Mouse (Mus musculus) erythroid progenitor cell, adult 5-6 weeks (primary cell): ENCODE measurements around the gene Snx11. TPM values are rescaled to one million over a fixed set of nuclear protein-coding genes. Genes with fewer than 3 reads are reported as not detected.
A peak's percentile ranks its signal among the peaks of the same experiment; 100 is the strongest.
"Not testable (repeated sequence)": the region's sequence is repeated elsewhere in the genome, so short reads cannot be mapped to it uniquely, and the experiment has no call there.

ENCODE experiments used
- ATAC-seq: replicated peaks from 2 replicates; pipeline ENCODE4 v1.8.0; 2016; ENCODE audit warnings: moderate number of reproducible peaks, mild to moderate bottlenecking, moderate TSS enrichment, inconsistent platforms; ENCODE audit not compliant: poor library complexity, low FRiP score, severe bottlenecking
- total RNA-seq, 2 experiments: library from RNA; stranded (forward) in 1 of 2; stranded (reverse) in 1 of 2; fragments of 150-400 nt in 1 of 2; fragments of 186-747, 209-891 nt in 1 of 2; gene quantifications; 2 replicates each; pipeline versions ENCODE4 v1.2.3 to v1.2.4; 2015 to 2017; ENCODE audit warnings: low replicate concordance in 2 of 2

The Snx11 gene
- total RNA-seq (2015; ENCODE audit: low replicate concordance) (14.4 and 31.9 TPM in 2 replicates), total RNA-seq (2017; ENCODE audit: low replicate concordance) (36.2 and 49.7 TPM in 2 replicates)

DNA sequence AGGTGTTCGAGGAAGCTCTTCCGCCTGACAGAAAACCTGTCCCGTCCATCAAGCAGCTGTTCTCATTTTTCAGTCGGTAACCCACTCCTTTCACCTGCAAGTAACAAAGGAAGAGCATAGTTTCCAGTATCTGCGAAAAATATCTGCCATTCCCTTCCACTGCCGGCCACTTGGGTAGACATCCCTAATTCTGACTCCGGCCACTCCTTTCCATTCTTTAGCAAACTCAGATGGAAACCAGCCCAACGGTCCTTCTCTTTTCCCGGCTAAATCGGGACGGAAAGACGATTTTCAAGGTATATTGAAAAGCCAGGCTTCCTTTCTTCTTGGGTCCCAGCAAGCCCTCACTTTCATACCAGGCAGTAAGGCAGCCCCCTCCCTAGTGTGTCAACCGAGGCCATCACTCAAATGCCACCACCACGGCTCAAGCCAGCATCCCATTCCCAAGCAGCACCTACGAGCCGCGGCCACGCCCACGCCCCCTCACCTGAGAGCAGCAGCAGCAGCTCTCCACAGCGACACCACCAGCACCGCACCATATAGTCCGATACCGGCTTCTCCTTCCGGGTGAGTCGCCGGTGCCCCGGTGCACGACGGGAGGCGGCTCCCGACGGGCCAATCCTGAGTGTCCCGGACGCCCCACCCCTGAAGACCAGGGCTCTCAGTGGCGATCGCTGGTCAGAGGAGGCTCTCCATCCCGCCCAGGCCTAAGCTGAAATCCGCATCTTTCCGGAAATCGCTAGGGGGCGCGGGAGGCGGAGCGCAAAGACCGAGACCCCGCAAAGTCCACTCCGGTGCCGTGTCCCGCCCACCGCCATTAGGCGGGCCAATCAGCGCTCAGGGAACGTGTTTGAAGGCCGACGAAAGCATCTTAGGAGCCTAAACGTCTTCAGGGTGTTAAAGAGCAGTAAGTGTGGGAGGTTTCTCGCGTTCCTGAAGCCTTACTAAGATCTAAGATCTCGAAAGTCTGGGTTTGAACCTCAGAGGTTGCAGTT is at the start of gene Snx11:
TSS of gene Snx11 (minus strand) at position 592 of the 995 bp plus-strand sequence.
- ATAC-seq, result peak; percentile 97

DNA sequence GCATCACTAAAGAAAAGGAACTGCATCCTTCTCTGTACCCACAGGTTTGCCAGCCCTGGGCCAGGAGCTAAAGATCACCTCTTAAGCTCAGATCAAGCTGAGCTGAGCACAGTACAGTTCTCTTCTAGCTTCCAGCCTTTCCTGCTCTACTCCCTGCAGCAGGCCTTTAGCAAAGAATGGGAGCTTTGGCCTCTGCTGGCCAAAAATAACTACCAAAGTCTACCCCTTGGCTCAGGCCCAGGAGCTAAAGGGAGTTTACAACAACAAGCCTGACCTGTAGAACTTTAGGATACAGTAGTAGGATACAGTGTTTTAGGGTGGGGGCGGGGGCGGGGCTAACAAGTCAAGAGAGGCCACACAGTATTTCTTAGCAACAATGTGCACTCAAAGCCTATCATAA is 49.1 kb upstream of the Snx11 start:
- no peak for ATAC-seq

DNA sequence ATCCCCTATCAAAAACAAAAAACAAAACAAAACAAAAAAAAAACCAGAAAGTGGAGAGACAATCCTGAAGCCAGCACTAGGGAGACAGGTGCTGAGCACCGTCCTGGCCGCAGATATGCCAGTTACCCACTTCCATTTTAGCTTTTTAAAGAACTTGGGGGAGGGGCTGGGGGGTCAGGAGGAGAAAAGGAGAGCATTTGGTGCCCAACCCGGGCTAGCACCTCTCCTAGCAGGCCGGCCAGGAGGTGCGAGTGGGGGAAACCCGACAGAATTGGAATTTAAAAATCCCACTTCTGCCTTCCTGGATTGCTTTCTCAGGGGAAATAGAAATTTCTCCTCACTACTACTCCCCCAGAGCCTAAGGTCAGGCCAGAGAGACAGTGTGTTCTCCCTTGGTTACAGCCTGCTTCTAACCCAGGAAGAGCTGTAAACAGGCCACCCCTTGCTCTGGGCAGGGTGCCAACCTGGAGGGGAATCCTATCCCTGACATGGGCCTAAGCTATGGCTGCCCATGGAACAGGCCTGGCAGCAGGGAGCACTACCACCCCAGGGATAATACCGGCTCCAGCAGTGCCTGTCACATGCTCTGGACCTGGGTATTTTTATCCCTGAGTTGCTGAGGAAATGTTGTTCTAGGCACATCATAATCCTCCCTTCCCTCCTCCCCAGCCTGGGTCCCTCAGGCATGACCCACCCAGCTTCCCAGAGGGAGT is 47.6 kb upstream of the Snx11 start:
- ATAC-seq, result no peak

DNA sequence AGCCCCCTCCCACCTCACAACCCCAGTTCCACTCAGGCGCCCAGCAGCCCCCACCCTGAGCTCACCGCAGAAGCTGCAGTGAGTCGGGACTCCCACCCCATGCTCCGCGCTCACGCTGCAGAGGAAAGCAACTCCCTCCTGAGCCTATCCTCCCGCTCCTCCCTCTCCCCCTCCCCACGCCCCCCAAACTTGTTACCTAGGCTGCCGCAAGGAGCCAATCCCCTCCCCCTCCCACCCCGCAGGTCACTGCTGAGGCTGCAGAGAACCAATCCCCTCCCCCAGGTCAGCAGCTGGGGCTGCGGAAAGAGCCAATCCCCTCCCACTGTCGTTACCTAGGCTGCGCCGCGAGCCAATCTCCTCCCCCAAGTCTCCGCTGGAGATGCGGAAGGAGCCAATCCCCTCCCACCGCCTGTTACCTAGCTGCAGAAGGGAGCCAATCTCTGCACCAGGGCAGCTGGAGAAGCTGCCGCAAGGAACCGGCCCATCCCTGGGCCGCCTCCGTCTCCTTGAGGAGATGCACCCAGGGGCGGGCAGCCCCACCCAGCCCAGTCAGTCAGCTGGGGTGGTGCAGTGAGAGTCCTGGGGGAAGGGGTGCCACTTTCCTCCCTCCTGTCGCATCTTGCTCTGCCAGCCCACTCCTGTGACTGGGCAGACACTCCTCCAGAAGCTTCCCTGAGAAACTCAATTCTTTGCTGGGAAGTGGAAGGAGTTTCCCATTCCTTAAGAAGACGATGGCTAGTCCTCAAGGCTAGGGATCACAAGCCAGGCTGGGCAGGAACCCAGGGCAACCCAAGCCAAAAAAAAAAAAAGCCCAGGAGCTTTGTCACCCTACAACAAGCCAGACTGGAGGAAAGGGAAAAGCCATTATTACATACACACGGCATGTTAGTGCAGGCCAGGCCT is 46.8 kb upstream of the Snx11 start:
- ATAC-seq, result peak; percentile 89

DNA sequence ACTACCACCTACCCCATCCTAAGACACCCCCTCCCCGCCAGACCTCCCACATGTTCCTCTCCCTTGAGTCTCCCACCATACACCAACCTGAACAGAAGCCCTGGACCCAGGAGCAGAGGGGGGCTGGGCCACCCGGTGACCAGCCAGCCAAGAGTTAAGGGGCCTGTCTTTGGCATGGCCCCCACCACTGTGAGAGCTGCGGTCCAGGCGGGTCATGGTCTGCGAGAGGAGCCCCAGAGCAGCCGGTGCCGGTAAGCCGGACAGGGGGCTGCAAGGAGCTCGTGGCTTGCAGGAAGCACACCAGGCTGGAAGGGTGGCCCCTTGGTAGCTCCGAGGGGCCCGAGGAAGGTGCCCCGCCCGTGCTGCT is 46.1 kb upstream of the Snx11 start:
- ATAC-seq, result no peak

DNA sequence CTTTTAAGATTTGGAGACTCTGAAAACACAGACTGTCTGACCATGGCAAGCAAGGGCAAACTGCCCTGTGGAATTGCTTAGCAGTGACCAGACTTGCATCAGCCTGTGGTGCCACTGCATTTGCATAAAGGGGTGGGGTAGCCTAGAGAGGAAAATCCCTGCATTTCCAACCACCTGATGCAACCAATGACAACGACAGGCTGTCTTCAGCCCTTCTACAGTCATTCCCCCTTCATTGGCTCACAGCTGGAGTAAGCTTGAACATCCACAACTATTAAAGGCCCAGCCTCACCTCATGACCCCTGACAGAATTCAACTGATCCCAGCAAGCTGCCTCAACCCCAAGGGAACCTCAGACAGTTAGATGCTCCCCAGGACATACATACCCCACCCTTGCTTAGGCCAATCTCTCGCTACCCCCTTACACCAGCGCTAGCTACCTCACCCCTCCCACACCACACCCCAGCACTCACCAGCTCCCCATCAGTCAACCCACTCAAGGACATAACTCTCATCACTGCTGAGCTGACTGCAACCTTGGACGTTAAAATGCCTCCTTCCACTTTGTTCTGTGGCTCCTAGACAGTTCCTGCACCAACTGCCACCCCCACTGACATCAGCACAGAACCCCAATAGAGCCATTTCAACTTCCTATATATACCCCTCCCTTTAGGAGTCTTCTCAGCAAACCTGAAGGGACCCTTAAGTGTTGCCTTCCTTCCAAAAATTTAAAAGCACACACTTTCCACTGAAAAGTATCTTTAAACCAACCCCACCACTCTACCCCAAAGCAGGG is 45.5 kb upstream of the Snx11 start:
- no peak for ATAC-seq

DNA sequence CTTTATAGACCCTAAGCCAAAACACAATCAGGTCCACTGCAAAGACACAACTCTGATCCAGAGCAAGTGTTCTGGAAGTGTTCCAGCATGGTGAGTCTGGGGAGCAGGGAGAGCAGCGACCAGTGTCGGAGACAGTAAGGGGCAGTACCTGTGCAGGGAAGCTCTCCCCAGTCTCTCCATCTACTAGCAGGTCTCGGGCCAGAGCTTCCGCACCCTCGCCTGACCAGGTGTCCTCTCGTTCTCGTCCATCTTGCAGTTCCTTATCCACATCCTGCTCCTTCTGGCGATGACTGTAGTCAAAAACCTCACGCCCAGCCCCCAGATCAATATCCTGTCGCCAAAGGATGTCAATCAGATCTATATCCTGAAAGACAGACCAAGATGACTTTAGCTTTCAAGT is 44.6 kb upstream of the Snx11 start:
- no peak for ATAC-seq

DNA sequence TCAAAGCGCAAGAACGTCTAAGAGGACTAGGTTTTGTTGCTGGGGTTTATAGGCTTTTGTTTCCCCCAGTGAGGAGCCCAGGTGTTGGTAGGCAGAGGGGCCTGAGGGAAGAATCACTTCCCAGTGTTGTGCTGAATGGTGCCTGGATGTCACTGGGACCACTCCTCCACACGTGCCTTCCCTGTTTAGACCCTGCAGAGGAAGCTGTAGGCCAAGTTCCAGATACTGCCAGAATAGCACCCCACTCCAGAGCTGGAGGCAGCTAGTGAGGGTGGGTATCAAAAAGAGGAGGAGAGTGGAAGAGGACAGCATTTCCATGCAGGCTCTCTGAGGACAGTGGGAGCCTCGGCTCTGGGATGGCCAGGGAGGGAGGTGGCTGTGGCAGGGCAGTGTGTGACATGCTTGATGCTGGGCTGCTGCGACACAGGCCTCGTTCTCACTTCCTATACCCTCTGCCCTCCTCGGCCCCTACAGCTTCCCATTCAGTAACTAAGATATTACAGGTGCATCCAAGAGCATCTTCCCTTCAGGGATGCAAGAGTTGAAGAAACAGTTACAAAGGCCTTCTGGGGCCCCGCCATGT is 40.9 kb upstream of the Snx11 start:
- ATAC-seq, result no peak

DNA sequence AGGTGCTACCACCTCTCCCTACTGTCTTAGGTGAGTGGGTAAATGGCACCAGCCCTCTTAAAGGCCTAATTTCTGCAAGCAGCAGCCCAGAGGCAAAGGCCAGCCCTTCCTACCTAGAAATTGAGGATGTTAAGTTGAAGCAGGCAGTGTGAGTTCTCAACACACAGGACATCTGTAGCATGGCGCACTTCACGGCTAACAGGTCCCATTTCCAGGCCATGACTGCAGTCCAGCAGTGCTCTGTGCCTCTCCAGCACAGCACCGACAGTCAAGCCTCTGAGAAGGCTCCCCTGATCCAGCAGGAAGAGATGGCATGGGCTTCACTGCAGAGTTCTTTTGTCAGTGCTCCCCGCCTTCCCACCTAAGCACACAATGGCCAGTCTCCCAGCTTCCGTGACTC is 39.6 kb upstream of the Snx11 start:
- ATAC-seq, result no peak

DNA sequence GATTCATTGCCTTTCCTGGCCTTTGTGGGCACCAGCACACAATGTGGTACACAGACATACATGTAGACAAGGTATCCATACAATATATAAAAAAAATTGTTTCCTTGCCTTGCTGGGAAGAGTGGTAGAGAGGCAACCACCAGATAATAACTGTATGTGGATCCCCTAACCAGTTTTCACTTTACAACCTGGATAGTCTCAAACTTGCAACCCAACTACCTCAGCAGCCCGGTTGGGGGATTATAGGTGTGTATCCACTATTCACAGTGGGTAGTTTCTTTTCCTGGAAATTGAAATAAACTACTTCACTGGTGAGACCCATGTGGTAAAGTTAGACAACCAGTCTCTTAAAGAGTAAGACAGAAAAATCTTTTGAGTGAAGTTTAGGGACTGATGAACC is 39.1 kb upstream of the Snx11 start:
- no peak for ATAC-seq

DNA sequence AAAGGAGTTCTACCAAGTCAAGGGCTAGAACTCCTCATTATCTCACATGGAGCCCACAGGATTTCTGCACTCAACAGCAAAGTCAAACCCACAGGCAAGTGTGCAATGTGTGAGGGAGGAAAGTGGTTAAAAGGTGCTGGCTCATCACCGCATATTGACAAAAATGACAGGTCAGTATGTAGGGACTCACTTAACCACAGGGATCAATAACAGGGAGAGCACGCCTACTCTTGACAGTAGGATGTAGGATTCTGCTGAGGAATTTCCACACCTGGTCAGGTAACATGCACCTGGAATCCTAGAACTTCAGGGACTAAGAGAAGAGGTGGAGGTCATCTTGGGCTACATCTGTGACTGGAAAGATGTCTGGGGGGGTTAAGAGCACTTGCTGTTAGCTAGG is 38.5 kb upstream of the Snx11 start:
- no peak for ATAC-seq

DNA sequence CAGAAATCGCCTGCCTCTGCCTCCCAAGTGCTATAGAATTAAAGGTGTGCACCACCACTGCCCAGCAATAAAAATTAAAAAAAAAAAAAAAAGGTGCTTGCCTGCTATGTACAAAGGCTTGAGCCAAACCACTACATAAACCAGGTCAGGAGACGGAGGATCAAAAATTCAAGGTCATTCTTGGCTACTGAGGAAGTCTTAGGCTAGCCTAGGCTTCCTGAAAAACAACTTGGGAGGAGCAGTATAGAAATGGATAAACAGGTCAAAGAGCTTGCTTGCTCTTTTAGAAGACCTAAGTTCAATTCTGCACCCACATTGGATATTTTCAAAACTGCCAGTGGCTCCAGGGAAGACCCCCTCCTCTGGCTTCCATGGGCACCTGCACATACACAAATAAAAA is 37.1 kb upstream of the Snx11 start:
- ATAC-seq, result no peak

DNA sequence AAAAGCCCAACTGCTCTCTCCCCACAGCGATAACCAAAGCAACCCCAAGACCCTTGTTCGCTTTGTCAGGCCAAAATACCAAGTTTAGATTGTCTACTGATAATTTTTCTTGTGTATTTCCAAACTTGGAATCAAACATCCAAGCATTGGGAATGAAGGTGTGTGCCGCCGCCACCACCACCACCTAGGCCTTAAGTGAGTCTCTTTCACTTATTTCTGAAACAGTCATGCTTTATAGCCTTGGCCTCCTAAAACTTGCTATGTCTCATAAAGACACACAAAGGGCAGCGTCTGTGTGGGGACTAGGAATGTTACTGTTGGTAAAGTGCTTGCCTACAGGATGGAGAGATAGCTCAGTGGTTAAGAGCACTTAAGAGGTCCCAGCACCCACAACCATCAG is 36.6 kb upstream of the Snx11 start:
- no peak for ATAC-seq

DNA sequence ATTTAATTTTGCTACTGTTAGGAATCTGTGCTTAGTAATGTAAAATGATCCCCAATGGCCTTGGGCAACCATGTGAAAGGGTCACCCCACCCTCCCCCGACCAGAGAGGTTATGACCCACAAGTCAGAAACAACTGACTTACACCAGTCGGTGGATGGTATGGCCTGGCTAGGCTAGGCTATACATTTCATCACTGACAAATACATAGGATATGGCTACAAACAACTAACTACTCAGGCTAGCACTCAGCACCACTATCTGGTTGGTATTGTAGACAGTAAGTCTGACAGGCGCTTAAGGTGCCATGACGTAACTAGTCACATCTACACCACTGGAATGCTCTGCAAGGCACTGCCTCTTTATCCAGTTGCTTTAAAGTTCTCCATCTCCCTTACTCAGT is 36.1 kb upstream of the Snx11 start:
- no peak for ATAC-seq

DNA sequence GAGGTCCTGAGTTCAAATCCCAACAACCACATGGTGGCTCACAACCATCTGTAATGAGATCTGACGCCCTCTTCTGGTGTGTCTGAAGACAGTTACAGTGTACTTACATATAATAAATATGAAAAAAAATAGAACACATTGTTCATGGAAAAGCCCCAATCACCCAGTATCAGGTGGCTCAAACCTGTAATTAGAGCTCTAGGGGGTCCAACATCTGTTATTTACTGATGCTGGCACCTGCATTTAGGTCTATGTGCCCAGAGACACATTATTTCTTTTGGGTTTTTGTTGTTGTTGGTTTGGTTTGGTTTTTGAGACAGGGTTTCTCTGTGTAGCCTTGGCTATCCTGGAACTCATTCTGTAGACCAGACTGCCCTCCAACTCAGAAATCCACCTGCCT is 33.8 kb upstream of the Snx11 start:
- ATAC-seq, result not testable (repeated sequence)

DNA sequence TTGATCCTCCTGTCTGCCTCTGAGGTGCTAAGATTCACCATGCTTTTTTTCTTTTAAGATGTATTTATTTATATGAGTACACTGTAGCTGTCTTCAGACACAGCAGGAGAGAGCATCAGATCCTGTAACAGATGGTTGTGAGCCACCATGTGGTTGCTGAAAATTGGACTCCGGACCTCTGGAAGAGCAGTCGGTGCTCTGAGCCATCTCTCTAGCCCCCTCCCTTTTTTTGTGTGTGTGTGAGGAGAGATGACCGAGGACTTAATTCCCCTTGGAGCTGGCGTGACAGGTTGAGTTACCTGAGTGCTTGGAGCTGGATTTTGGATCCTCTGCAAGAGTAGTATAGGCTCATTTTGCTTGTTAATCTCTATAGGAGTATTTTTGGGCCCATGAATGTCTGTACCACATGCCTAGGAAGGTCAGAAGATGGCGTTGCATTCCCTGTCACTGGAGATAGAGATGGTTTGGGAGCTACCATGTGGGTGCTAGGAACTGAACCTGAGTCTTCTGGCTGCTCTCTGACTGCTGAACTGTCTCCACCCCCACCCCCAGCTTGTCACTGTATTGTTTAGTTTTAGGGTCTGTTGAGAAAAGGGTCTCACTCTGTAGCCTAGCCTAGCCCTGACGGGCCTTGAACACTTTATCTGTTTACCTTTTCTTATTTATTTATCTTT is 32.3 kb upstream of the Snx11 start:
- ATAC-seq, result no peak

DNA sequence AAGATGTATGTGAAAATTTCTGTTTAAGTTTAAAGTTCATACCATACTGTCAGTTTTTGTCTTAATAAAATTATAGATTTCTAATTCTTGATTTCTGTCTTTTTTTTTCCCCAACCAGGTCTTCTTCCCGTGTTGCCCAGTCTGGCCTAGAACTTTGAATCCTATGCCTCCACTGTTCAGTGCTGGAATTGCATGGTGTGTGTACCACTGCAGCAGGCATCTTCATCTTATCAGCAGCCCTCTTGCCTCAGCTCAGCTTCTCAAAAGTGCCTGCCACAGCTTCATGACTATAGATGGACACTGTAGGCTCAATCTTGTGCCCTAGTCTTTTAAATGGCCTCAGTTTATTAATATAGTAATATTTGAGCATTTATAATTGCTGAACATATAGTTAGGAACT is 30.7 kb upstream of the Snx11 start:
- no peak for ATAC-seq

DNA sequence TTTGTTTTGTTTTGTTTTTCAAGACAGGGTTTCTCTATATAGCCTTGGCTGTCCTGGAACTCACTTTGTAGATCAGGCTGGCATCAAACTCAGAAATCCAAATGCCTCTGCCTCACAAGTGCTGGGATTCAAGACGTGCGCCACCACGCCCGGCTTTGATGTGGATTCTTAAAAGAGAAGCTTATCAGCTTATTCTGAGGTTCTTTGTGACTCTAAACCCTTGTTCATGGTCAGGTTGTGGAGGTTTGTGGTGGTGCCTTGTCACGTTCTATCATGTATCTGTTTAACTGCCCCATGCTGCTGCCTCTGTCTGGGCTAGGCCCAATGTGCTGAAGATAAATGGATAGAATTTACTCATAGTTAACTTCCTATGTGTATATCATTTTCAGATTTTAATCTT is 28.2 kb upstream of the Snx11 start:
- no peak for ATAC-seq
